Mouse (Mus musculus) liver, embryonic 14.5 days (tissue): ENCODE data around the gene Aldh1a7.
"Not testable (repeated sequence)": the region's sequence is repeated elsewhere in the genome, so short reads cannot be mapped to it uniquely, and the experiment has no call there.

Source experiments
- CTCF ChIP-seq: IDR thresholded peaks from 2 replicates; pipeline ENCODE4 v1.5.1; 2016; ENCODE audit warnings: antibody characterized with exemption, low read depth, control low read depth
- EP300 ChIP-seq: IDR thresholded peaks from 2 replicates; pipeline ENCODE4 v1.6.1; 2016; ENCODE audit warnings: antibody characterized with exemption, low read depth

DNA sequence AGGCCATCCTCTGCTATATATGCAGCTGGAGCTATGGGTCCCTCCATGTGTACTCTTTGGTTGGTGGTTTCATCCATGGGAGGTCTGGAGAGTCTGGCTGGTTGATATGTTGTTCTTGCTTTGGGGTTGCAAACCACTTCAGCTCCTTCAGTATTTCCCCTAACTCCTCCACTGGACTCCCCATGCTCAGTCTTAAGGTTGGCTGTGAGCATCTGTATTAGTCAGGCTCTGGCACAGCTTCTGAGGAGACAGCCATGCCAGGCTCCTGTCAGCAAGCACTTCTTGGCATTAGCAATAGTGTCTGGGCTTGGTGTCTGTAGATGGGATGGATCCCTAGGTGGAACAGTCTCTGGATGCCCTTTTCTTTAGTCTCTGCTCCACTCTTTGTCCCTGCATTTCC, 79.9 kb downstream of the Aldh1a7 start:
- TF ChIP-seq EP300, CTCF: not testable (repeated sequence)
